In genomic region chrX:11681274-11681673, GRCm38 (mm10) we compare ENCODE assay signal across 30 mouse cellular contexts.
"Had no signal": no experiment of that assay in that cellular context is flagged by ENCODE, and none has a peak within 500 bp of the region (broad histone marks: within the 10 kb centered on the region; RNA-seq: fewer than 3 reads in every experiment).

No protein-coding gene starts in this region.

- DNase-seq: heart, postnatal 10 days; heart, postnatal 14 days; heart, postnatal 36 days; heart, postnatal 4 days; kidney, adult 11 months; kidney, adult 18-20 months; kidney, adult 2 months; kidney, adult 8-10 months; kidney, adult 9 months; kidney, postnatal 10 days; kidney, postnatal 14 days; kidney, postnatal 25 days; kidney, postnatal 36 days; kidney, postnatal 4 days; layer of hippocampus, adult 9-11 months; layer of hippocampus, postnatal 36 days had no signal

- H3K27ac ChIP-seq: heart, embryonic 13.5 days; heart, embryonic 15.5 days; hindbrain, embryonic 10.5 days; hindbrain, embryonic 12.5 days; hindbrain, embryonic 13.5 days; hindbrain, embryonic 14.5 days; hindbrain, embryonic 15.5 days; hindbrain, postnatal 0 days; intestine, embryonic 15.5 days; kidney, embryonic 15.5 days; kidney, postnatal 0 days; layer of hippocampus, adult 2 months; left cerebral cortex, adult 2 months had no signal

- H3K9me3 ChIP-seq: heart, embryonic 12.5 days; heart, embryonic 13.5 days; heart, embryonic 15.5 days; hindbrain, embryonic 10.5 days; hindbrain, embryonic 12.5 days; hindbrain, embryonic 13.5 days; hindbrain, embryonic 15.5 days; intestine, embryonic 15.5 days; kidney, embryonic 15.5 days had no signal

- H3K4me3 ChIP-seq: heart, embryonic 12.5 days; heart, embryonic 13.5 days; heart, embryonic 15.5 days; hindbrain, embryonic 10.5 days; hindbrain, embryonic 12.5 days; hindbrain, embryonic 13.5 days; hindbrain, embryonic 15.5 days; intestine, embryonic 15.5 days; kidney, embryonic 15.5 days; layer of hippocampus, adult 2 months; left cerebral cortex, adult 2 months had no signal

- H3K9ac ChIP-seq: heart, embryonic 12.5 days; heart, embryonic 13.5 days; heart, embryonic 15.5 days; hindbrain, embryonic 12.5 days; hindbrain, embryonic 13.5 days; hindbrain, embryonic 14.5 days; hindbrain, embryonic 15.5 days; intestine, embryonic 15.5 days; kidney, embryonic 15.5 days had no signal

- H3K4me1 ChIP-seq: heart, embryonic 12.5 days; heart, embryonic 13.5 days; heart, embryonic 15.5 days; hindbrain, embryonic 10.5 days; hindbrain, embryonic 12.5 days; hindbrain, embryonic 15.5 days; intestine, embryonic 15.5 days had no signal

- H3K27me3 ChIP-seq: heart, embryonic 15.5 days; intestine, embryonic 15.5 days had no signal

- H3K36me3 ChIP-seq: heart, embryonic 12.5 days; heart, embryonic 13.5 days; heart, embryonic 15.5 days; hindbrain, embryonic 10.5 days; hindbrain, embryonic 12.5 days; hindbrain, embryonic 13.5 days; hindbrain, embryonic 15.5 days; intestine, embryonic 15.5 days; kidney, embryonic 15.5 days had no signal
